Mouse (Mus musculus) ES-Bruce4 (cell line): ENCODE results near the gene Nfib.

ENCODE experiments used
- CTCF ChIP-seq: IDR thresholded peaks from one replicate; pipeline ENCODE4 v1.8.1; 2011; ENCODE audit warnings: low read depth, low read length
- EP300 ChIP-seq: IDR thresholded peaks from 2 replicates; pipeline ENCODE4 v1.6.1; 2011; ENCODE audit warnings: low read depth, low read length; ENCODE audit not compliant: insufficient read depth
- POLR2A ChIP-seq: IDR thresholded peaks from one replicate; pipeline ENCODE4 v1.8.1; 2011; ENCODE audit warnings: low read length; ENCODE audit not compliant: insufficient read depth

GRCm38 (mm10) chr4:82706012-82706411 lies 462 bp upstream of the Nfib start:
- TF ChIP-seq POLR2A, result no peak
- no peak for TF ChIP-seq CTCF
- no peak for TF ChIP-seq EP300
